Mouse (Mus musculus) cortical plate, adult 2 months (tissue): ENCODE results near the gene Pex14. TPM values are rescaled to one million over a fixed set of nuclear protein-coding genes. Genes with fewer than 3 reads are reported as not detected.

ENCODE experiments used
- H3K27ac ChIP-seq: fragments of 200-500 bp; 2 replicates; pipeline ENCODE4 v1.5.1; 2012; ENCODE audit warnings: low read length, control low read depth, inconsistent platforms; ENCODE audit not compliant: insufficient read depth
- H3K4me1 ChIP-seq: fragments of 200-500 bp; 2 replicates; pipeline ENCODE4 v1.6.1; 2011; ENCODE audit warnings: low read length; ENCODE audit not compliant: control insufficient read depth, insufficient read depth
- H3K4me3 ChIP-seq: fragments of 200-500 bp; 2 replicates; pipeline ENCODE4 v1.5.1; 2011; ENCODE audit warnings: mild to moderate bottlenecking, low read length, control low read depth; ENCODE audit not compliant: insufficient read depth
- CTCF ChIP-seq: fragments of 200-500 bp; IDR thresholded peaks from 2 replicates; pipeline ENCODE4 v1.5.1; 2011; ENCODE audit warnings: mild to moderate bottlenecking, control low read depth, low read length; ENCODE audit not compliant: insufficient read depth; ENCODE audit errors: extremely low read depth
- POLR2A ChIP-seq: fragments of 200-500 bp; IDR thresholded peaks from 2 replicates; pipeline ENCODE4 v1.6.1; 2011; ENCODE audit warnings: mild to moderate bottlenecking, low read length, control low read depth; ENCODE audit not compliant: insufficient read depth; ENCODE audit errors: extremely low read depth
- polyA plus RNA-seq: library from polyadenylated mRNA; depleted of rRNA; stranded (reverse); fragments of >200 nt; gene quantifications from 2 replicates; pipeline ENCODE4 v1.2.3, GENCODE M21; 2012; rRNA removed

Gene Pex14
- polyA plus RNA-seq, 1 experiment, result 42.4 TPM

DNA sequence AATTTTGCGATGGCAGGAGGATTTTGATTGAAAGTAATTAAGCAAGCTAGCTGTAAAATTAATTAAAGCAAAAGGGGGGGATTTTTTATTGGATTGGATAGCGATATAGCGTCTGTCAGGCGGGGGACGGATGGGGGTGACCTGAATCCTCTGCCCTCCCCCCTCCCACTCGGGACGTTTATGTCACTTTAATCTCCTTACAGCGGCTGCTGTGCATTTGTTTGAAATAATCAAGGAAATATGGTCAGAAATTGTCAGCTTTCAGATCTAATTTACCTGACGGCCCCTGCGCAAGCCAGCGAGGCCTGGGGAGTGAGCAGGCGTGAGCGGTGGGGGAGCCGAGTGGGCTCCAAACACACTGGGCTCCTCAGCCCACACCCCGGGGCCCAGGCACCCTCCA is 183.8 kb downstream of the Pex14 start:
- Histone ChIP-seq H3K4me3 (no peak overlapping the region), H3K27ac (no peak overlapping the region), H3K4me1 (no peaks in the 10 kb centered on the region)
- no peak for TF ChIP-seq CTCF
- TF ChIP-seq POLR2A, result no peak

DNA sequence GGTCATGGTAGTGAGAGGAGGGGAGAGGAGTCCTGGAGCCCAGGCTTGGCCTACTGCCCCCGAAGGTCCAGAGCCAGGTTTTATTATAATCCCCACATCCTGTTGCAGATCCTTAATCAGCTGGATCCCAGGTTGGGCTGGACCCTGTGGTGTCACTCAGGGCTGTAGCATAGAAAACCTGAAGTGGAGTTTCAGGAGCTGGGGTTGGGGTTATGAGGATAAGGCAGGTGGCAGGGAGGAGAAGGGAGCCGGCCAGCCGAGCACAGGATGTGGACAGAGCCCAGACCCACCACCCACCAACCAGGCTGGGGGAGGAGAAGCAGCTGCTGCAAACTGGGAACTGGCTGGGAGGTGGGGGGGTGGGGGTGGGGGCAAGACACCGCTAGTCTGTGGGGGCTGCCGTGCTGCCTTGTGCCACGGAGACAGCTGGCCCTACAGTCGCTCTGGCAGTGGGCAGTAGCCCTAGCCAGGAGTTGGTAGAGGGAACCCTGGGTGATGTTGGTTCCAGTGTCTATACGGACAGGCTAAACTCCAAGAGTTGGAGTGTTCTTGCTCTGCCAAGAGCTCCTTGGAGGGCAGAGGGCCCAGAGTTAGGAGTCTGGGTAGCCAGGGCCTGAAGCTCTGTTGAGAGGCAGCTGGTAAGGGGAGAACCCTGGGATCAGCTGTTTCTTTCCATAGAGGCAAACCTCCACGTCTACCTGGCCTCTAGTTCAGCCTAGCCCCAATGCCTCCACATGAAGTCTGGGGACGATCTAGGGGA is 184.6 kb downstream of the Pex14 start:
- Histone ChIP-seq H3K27ac (no peak overlapping the region), H3K4me1 (no peaks in the 10 kb centered on the region), H3K4me3 (no peak overlapping the region)
- no peak for TF ChIP-seq POLR2A
- TF ChIP-seq CTCF, result no peak

DNA sequence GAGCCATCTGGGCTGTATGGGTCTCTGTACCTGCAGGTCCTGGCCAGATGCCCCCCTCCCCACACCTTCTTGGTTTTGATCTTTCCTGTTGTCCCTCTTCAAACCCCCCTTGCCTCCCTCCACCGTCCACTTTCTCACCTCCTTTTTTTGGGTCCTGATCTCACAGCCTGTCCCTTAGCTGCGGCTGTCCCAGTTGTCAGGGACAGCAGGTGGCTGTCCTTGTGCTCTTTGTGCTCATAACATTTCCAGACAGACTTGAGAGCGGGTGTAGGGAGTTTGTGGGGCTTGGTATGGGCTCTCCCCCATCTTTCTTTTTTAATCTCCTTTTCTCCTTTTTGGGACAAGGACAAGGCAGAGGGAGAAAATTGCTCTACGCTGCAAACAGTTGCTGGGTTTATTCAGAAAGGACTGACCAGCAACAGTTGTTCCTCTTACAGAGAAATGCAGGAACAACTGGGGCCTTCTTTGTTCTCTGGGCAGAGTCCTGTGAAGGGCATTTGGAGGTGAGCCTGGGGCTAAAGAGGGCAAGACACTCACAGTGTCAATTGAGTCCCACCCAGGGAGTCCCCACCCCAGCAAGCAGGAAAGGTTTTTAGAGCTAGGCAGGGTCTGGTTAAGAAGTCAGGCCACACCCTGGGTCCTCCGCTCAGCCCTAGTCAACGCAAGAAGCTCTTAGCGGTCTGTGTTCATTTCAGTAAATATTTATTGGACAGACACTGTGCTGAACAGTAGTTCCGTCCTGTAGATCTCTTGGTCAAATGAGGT is 186.7 kb downstream of the Pex14 start:
- Histone ChIP-seq H3K4me3 (no peak overlapping the region), H3K27ac (no peak overlapping the region), H3K4me1 (no peaks in the 10 kb centered on the region)
- TF ChIP-seq CTCF (no peak), POLR2A (no peak)

DNA sequence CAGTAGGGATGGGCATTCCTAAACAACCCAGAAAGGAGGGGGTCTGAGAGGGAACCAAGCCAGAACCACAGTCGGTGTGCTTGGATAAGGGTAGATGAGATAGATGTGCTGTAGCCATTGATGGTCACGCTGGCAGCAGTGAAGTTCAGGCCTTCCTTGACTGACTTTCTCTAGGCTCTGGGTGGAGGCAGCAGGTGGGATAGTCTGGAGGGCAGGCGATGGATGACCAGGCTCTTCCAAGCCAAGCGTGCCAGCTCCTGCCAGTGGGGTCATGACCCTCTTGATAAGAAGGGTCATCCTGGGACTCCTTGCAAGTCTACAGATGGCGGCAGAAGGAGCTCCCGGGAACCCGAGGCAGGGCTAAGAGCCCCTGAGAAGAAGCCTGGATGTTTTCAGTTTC is 187.5 kb downstream of the Pex14 start:
- TF ChIP-seq POLR2A (no peak), CTCF (no peak)
- Histone ChIP-seq H3K4me1 (no peaks in the 10 kb centered on the region), H3K4me3 (no peak overlapping the region), H3K27ac (no peak overlapping the region)

Other genes starting within 250 kb of the Pex14 start
- gene Dffa, start 4.3 kb upstream of the Pex14 start, polyA plus RNA-seq, result 49.3 and 52.8 TPM in 2 replicates
- 10.2 and 10.6 TPM in 2 replicates for gene Cort, start 26.9 kb upstream of the Pex14 start, polyA plus RNA-seq
- 5.4 and 6.0 TPM in 2 replicates for gene Cenps, start 37.8 kb upstream of the Pex14 start, polyA plus RNA-seq
- gene Pgd, start 66.9 kb upstream of the Pex14 start, polyA plus RNA-seq, result 47.8 and 48.5 TPM in 2 replicates
- 229 and 234 TPM in 2 replicates for gene Kif1b, start 207.8 kb upstream of the Pex14 start, polyA plus RNA-seq